Mouse (Mus musculus) forebrain, embryonic 16.5 days (tissue): ENCODE measurements around the gene March6. TPM values are rescaled to one million over a fixed set of nuclear protein-coding genes. Genes with fewer than 3 reads are reported as not detected.

Source experiments
- ATAC-seq: fragments of 200-750 bp; cut with Nextera tagmentation; 2 replicates; pipeline ENCODE4 v1.8.0; 2017; ENCODE audit warnings: mild to moderate bottlenecking, moderate library complexity
- H3K27ac ChIP-seq: fragments of 300-500 bp; sonication (generic); 2 replicates; pipeline ENCODE4 v1.5.1; 2014; ENCODE audit warnings: low read length, control low read depth
- H3K27me3 ChIP-seq: fragments of 300-500 bp; sonication (generic); replicated peaks from 2 replicates; pipeline ENCODE4 v1.6.1; 2014; ENCODE audit warnings: low read length; ENCODE audit not compliant: control insufficient read depth, insufficient read depth
- H3K36me3 ChIP-seq: fragments of 300-500 bp; sonication (generic); 2 replicates; pipeline ENCODE4 v1.6.1; 2014; ENCODE audit not compliant: control insufficient read depth, insufficient read depth
- H3K4me1 ChIP-seq: fragments of 300-500 bp; sonication (generic); replicated peaks from 2 replicates; pipeline ENCODE4 v1.6.1; 2014; ENCODE audit warnings: low read length; ENCODE audit not compliant: control insufficient read depth, insufficient read depth
- H3K4me2 ChIP-seq: fragments of 300-500 bp; sonication (generic); 2 replicates; pipeline ENCODE4 v1.6.1; 2014; ENCODE audit warnings: mild to moderate bottlenecking, low read length, control low read depth
- H3K4me3 ChIP-seq: fragments of 300-500 bp; sonication (generic); replicated peaks from 2 replicates; pipeline ENCODE4 v1.5.1; 2014; ENCODE audit warnings: mild to moderate bottlenecking, low read length, control low read depth
- H3K9ac ChIP-seq: fragments of 300-500 bp; sonication (generic); replicated peaks from 2 replicates; pipeline ENCODE4 v1.6.1; 2014; ENCODE audit warnings: low read depth, low read length, control low read depth
- H3K9me3 ChIP-seq: fragments of 300-500 bp; sonication (generic); 2 replicates; pipeline ENCODE4 v1.6.1; 2016; ENCODE audit warnings: low read length; ENCODE audit not compliant: control insufficient read depth
- WGBS: fragments of 180-500 bp; shearing (Covaris S2); extraction: QIAGEN DNeasy Blood & Tissue Kit; methylation state at CpG from one replicate; pipeline ENCODE4 v1.1.7; 2014; 5-methylcytosine and 5-hydroxymethylcytosine counted together
- polyA plus RNA-seq: library from polyadenylated mRNA; unstranded; fragments of >200 nt; fragmentation: Nextera tagmentation; extraction: Ambion mirVana; gene quantifications from 2 replicates; pipeline ENCODE4 v1.2.1, GENCODE M21; 2015

Gene March6
- polyA plus RNA-seq, 1 experiment from 2014 or later = 95.4 TPM

DNA sequence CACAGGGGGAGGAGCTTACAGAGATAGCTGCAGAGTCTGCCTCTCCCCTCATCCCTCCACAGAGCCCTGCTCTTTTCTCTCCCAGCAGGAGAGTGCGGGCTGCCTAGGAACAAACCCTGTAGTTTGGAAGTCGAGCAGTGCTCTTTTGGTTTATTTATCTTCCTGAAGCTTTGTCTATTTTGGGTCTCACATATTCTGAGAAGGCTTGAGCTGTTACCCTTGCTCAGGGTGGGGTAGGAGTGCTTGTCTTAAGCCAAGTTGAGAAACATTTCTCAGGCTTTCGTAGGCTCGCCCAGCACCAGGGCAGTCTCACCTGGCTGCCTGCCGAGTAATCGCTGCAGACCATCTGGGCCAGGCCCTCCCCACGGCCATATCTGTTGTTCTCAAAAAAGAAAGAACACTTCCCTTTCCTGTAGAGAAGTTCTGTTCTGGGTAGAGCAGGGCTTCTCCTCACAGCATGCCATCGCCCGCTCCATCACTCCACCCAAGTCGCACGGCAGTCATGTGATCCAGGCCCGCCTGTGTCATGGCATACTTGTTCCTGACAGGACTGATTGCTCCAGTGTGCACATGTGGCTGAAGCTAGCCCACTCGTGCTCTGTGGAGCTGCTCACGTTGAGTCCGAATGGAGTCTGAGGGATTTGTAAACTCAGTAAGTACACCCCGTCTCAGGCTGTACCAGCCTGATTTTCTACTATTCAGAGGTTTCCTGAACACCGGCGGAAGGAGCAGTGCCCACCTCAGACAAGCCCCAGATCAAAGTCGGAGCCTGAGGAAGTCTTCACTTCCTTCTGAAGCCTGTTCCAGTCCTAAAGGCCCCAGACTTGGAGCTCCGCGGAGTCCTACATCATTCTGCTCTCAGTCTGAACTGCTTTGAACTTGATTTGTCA lies 112.8 kb downstream of the March6 start:
- no peaks in the 10 kb centered on the region for H3K27me3 ChIP-seq
- H3K4me3 ChIP-seq = no peak overlapping the region
- no peaks in the 10 kb centered on the region for H3K4me1 ChIP-seq
- no peak overlapping the region for H3K27ac ChIP-seq
- no peaks in the 10 kb centered on the region for H3K36me3 ChIP-seq
- H3K4me2 ChIP-seq = no peak overlapping the region
- no peak overlapping the region for H3K9ac ChIP-seq
- 73% methylated on average over 21 of the region's 21 CpGs for WGBS
- H3K9me3 ChIP-seq = 0 out of 2 replicates have a peak, but pooled peaks cover 2% of the 10 kb centered on the region
- no peak for ATAC-seq

- ATAC-seq = no peak
- 67% methylated on average over 6 of the region's 6 CpGs for WGBS
- Histone ChIP-seq H3K27ac (no peak overlapping the region), H3K4me1 (no peaks in the 10 kb centered on the region), H3K4me2 (no peak overlapping the region), H3K9ac (no peak overlapping the region), H3K4me3 (no peak overlapping the region), H3K36me3 (no peaks in the 10 kb centered on the region), H3K9me3 (0 out of 2 replicates have a peak, but pooled peaks cover 2% of the 10 kb centered on the region), H3K27me3 (no peaks in the 10 kb centered on the region)
These were observed 113.5 kb downstream of the March6 start for GRCm38 (mm10) chr15:31417409-31417795.

DNA sequence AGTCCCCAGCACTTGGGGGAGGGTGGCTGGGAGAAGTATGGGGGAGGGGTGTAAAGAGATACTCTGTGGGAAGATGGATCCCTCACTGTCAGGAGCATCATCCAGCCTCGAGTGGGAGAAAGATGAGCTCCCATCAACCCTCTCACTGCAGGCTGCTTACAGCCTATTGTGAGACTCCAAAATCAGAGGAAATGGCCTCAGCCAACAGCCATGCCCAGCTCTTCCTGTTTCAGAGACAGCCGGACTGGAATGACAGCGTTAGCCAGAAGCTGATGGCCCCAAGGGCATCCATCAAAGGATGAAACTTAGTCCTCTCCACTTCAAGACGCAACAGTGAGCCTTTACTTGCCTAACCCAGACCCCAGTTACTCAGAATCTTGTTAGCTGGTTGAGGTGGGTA lies 115.7 kb downstream of the March6 start:
- no peak for ATAC-seq
- no peak overlapping the region for H3K27ac ChIP-seq
- H3K36me3 ChIP-seq = no peaks in the 10 kb centered on the region
- H3K9me3 ChIP-seq = 0 out of 2 replicates have a peak, but pooled peaks cover 2% of the 10 kb centered on the region
- no peaks in the 10 kb centered on the region for H3K27me3 ChIP-seq
- no peaks in the 10 kb centered on the region for H3K4me1 ChIP-seq
- 81% methylated on average over 4 of the region's 4 CpGs for WGBS
- no peak overlapping the region for H3K4me2 ChIP-seq
- no peak overlapping the region for H3K4me3 ChIP-seq
- H3K9ac ChIP-seq = no peak overlapping the region

GRCm38 (mm10) chr15:31414179-31414898 lies 116.5 kb downstream of the March6 start:
- Histone ChIP-seq H3K4me1 (no peaks in the 10 kb centered on the region), H3K36me3 (no peaks in the 10 kb centered on the region), H3K27ac (no peak overlapping the region), H3K9ac (no peak overlapping the region), H3K4me3 (no peak overlapping the region), H3K4me2 (no peak overlapping the region), H3K9me3 (0 out of 2 replicates have a peak, but pooled peaks cover 2% of the 10 kb centered on the region), H3K27me3 (no peaks in the 10 kb centered on the region)
- WGBS = 52% methylated on average over 6 of the region's 6 CpGs
- ATAC-seq = no peak

DNA sequence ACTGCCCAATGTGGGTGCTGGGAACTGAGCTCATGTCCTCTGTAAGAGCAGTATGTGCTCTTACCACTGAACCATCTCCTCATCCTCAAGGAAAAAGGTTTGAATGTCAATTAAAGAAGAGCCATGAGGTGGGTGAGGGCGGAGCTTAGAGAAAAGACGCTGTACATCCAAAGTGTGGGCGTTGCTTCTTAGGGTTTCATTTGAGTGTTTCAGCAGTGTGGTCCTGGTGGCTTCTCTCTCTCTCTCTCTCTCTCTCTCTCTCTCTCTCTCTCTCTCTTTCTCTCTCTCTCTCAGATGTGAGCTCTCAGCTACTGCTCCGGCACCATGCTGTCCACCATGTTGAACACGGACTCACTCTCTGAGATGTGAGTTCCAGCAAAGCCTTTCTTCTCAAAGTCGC lies 117.2 kb downstream of the March6 start:
- no peaks in the 10 kb centered on the region for H3K4me1 ChIP-seq
- H3K27me3 ChIP-seq = no peaks in the 10 kb centered on the region
- no peak overlapping the region for H3K27ac ChIP-seq
- H3K36me3 ChIP-seq = no peaks in the 10 kb centered on the region
- no peak for ATAC-seq
- no peaks in the 10 kb centered on the region for H3K9me3 ChIP-seq
- 86% methylated on average over 6 of the region's 6 CpGs for WGBS
- no peak overlapping the region for H3K4me2 ChIP-seq
- no peak overlapping the region for H3K4me3 ChIP-seq
- H3K9ac ChIP-seq = no peak overlapping the region

DNA sequence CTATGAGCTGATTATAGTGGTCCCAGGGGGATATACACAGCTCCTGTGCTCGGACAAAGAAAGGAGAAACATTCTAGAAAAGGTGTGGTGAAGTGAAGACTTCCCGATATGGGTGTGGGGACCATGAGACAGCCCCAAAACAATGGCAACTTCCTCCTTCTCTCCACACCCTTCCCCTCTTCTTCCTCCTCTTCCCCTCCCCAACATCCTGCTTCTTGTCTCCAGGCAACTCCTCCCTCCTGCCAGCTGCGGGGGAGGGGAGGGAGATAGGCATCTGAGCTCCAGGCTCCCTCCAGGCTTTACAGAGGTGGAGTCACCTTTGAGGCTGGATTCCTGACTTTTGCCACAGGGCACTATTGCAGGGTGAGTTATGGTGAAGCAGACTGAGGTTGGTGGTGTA lies 117.9 kb downstream of the March6 start:
- H3K9me3 ChIP-seq = no peaks in the 10 kb centered on the region
- no peak overlapping the region for H3K4me3 ChIP-seq
- no peak overlapping the region for H3K4me2 ChIP-seq
- no peaks in the 10 kb centered on the region for H3K27me3 ChIP-seq
- no peak overlapping the region for H3K27ac ChIP-seq
- H3K36me3 ChIP-seq = no peaks in the 10 kb centered on the region
- WGBS = 60% methylated on average over 3 of the region's 3 CpGs
- no peak overlapping the region for H3K9ac ChIP-seq
- H3K4me1 ChIP-seq = no peaks in the 10 kb centered on the region
- ATAC-seq = no peak

GRCm38 (mm10) chr15:31412436-31412835 lies 118.4 kb downstream of the March6 start:
- no peaks in the 10 kb centered on the region for H3K27me3 ChIP-seq
- H3K4me1 ChIP-seq = no peaks in the 10 kb centered on the region
- H3K4me2 ChIP-seq = no peak overlapping the region
- no peak overlapping the region for H3K9ac ChIP-seq
- WGBS = 85% methylated on average over 6 of the region's 6 CpGs
- H3K4me3 ChIP-seq = no peak overlapping the region
- H3K27ac ChIP-seq = no peak overlapping the region
- ATAC-seq = no peak
- H3K36me3 ChIP-seq = no peaks in the 10 kb centered on the region
- H3K9me3 ChIP-seq = no peaks in the 10 kb centered on the region

- 86% methylated on average over 4 of the region's 4 CpGs for WGBS
- no peak overlapping the region for H3K4me3 ChIP-seq
- no peak for ATAC-seq
- no peaks in the 10 kb centered on the region for H3K36me3 ChIP-seq
- no peaks in the 10 kb centered on the region for H3K9me3 ChIP-seq
- H3K9ac ChIP-seq = no peak overlapping the region
- H3K4me1 ChIP-seq = no peaks in the 10 kb centered on the region
- no peaks in the 10 kb centered on the region for H3K27me3 ChIP-seq
- no peak overlapping the region for H3K27ac ChIP-seq
- H3K4me2 ChIP-seq = no peak overlapping the region
These were observed 123.4 kb downstream of the March6 start for GRCm38 (mm10) chr15:31407490-31407889.

GRCm38 (mm10) chr15:31406881-31407280 lies 124.0 kb downstream of the March6 start:
- no peaks in the 10 kb centered on the region for H3K36me3 ChIP-seq
- no peak overlapping the region for H3K4me3 ChIP-seq
- ATAC-seq = no peak
- WGBS = 96% methylated on average over 5 of the region's 5 CpGs
- H3K4me2 ChIP-seq = no peak overlapping the region
- H3K27ac ChIP-seq = no peak overlapping the region
- no peak overlapping the region for H3K9ac ChIP-seq
- no peaks in the 10 kb centered on the region for H3K9me3 ChIP-seq
- no peaks in the 10 kb centered on the region for H3K4me1 ChIP-seq
- no peaks in the 10 kb centered on the region for H3K27me3 ChIP-seq
